Mouse (Mus musculus) erythroblast, embryonic 14.5 days (primary cell): ENCODE data around the gene Acvr1c.

Experiments used
- GATA1 ChIP-seq: IDR thresholded peaks from 2 replicates; pipeline ENCODE4 v1.6.1; 2012; ENCODE audit warnings: low read length, inconsistent platforms, mixed read lengths
- TAL1 ChIP-seq: IDR thresholded peaks from 3 replicates; pipeline ENCODE4 v1.6.1; 2012; ENCODE audit warnings: low read length, inconsistent platforms, mixed read lengths

DNA sequence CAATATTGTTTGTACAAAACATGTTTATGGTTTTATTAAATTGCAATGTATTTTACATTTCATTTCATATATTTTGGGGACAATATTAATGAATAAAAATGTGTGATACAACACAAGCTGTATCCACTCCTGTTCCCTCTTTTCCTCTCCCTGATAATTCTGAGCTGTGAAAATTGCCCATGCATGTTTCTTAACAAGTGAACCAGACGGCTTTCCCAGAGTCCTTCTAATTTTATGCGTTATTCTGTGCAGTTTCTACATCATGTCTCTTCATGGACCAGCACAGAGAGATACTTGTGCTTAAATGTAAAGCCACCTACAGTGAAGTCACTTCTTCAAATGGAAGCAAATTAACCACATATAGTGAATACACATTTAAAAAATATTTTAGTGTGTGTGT lies 120.2 kb downstream of the Acvr1c start:
- no peak for TF ChIP-seq GATA1
- no peak for TF ChIP-seq TAL1
